Mouse (Mus musculus) cortical plate, adult 2 months (tissue): ENCODE measurements around the gene Wnt8b.

Source experiments
- CTCF ChIP-seq: fragments of 200-500 bp; IDR thresholded peaks from 2 replicates; pipeline ENCODE4 v1.5.1; 2011; ENCODE audit warnings: mild to moderate bottlenecking, control low read depth, low read length; ENCODE audit not compliant: insufficient read depth; ENCODE audit errors: extremely low read depth
- POLR2A ChIP-seq: fragments of 200-500 bp; IDR thresholded peaks from 2 replicates; pipeline ENCODE4 v1.6.1; 2011; ENCODE audit warnings: mild to moderate bottlenecking, low read length, control low read depth; ENCODE audit not compliant: insufficient read depth; ENCODE audit errors: extremely low read depth

GRCm38 (mm10) chr19:44461500-44461899 is 31.8 kb upstream of the Wnt8b start:
- TF ChIP-seq POLR2A (no peak), CTCF (no peak)
